Mouse (Mus musculus) telencephalon, adult 2 months (tissue): ENCODE results near the gene Vmn1r114.
"Not testable (repeated sequence)": the region's sequence is repeated elsewhere in the genome, so short reads cannot be mapped to it uniquely, and the experiment has no call there.

Experiments
- DNase-seq: peaks from one replicate; pipeline ENCODE4 v3.0.0-alpha.2; 2011; ENCODE audit warnings: low read depth, low spot score

Gene Vmn1r114

GRCm38 (mm10) chr7:20812086-20812485 lies at the start of gene Vmn1r114:
Gene Vmn1r114 (minus strand): TSS chr7:20812186.
- not testable (repeated sequence) for DNase-seq

DNA sequence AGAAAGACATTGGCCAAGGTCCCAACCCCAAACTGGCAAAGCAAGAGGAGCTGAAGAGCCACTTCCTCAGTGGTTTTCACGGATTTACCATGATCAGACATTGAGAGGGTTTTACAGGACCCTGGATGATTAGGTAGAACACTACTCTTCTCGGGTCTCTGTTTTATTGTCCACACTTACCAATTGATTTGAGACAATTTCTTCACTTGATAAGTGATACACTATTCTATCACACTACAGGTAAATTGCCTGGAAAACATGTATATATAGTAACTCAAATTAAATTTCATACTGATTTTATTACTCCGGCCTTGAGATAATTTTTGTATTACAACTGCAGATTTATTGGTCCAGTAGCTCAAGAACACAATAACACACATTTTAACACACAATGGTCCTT lies 32.9 kb upstream of the Vmn1r114 start, which contains the start of gene Vmn1r115:
Gene Vmn1r115 (minus strand): TSS at position 101 of the 400 bp plus-strand sequence.
- DNase-seq, result not testable (repeated sequence)

DNA sequence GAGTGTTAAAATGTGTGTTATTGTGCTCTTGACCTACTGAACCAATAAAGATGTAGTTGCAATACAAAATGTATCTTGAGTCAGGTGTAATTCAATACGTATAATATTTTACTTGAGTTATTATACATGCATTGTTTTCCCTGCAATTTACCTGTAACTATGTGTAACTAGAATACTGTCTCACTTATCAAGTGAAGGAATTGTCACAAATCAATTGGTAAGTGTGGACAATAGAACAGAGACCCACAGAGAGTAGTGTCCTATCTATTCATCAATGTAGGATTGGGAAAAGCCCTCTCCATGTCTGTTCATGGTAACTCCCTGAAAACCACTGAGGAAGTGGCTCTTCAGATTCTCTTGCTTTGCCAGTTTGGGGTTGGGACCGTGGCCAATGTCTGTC lies 25.0 kb downstream of the Vmn1r114 start, which contains the start of gene Vmn1r113:
Gene Vmn1r113 (plus strand): TSS at position 301 of the 400 bp plus-strand sequence.
- DNase-seq, result not testable (repeated sequence)

DNA sequence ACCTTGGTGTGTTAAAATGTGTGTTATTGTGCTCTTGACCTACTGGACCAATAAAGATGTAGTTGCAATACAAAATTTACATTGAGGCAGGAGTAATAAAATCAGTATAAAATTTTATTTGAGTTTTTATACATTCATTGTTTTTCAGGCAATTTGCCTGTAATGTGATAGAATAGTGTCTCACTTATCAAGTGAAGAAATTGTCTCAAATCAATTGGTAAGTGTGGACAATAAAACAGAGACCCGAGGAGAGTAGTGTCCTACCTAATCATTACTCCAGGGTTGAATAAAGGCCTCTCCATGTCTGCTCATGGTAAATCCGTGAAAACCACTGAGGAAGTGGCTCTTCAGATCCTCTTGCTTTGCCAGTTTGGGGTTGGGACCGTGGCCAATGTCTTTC lies 41.1 kb downstream of the Vmn1r114 start, which contains the start of gene Vmn1r112:
Gene Vmn1r112 (plus strand): TSS at position 301 of the 400 bp plus-strand sequence.
- DNase-seq, result not testable (repeated sequence)
